Mouse (Mus musculus) bone marrow macrophage, adult 2 months (primary cell): ENCODE results near the gene Sumo3.

ENCODE experiments used
- CTCF ChIP-seq: IDR thresholded peaks from 2 replicates; pipeline ENCODE4 v1.5.1; 2012; ENCODE audit warnings: low read depth, mild to moderate bottlenecking, low read length, moderate library complexity
- POLR2A ChIP-seq: IDR thresholded peaks from 2 replicates; pipeline ENCODE4 v1.6.1; 2012; ENCODE audit warnings: mild to moderate bottlenecking, low read depth, low read length, borderline replicate concordance

DNA sequence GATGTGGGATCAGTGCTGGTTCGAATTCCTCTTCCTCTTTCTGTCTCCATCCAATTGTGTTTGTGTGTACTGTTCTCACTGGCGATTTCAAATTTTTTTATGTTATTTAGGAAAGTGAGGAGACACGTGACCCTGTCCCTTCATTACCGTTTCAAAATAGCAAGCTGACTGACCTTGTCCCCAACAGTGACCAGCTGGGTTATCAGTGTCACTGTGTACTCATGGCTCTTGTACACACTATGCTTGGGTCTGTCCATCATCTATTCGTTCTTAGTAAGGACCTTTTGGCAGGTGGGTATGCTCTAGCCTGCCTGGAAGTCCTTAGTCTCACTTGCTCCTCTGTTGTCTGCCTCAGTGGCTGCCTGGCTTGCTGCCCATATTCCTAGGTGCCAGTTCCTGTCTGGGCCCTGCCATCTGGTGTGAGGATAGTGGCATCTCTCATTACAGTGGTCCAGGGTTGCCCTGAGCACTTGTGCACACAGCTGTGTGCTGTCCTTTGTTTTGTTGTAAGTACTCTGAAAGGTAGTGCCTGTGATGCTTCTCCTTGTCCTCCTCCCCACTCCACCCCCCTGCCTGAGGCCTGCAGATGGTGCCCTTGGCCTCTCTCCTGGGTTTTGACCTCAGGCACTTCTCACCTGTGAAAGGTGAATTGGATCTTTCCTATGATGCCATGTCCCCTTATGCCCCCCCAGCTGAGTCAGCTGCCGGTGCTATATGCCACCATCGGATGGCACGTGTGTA lies 4.5 kb downstream of the Sumo3 start:
- no peak for TF ChIP-seq CTCF
- TF ChIP-seq POLR2A: no peak
